Mouse (Mus musculus) forebrain, embryonic 11.5 days (tissue): Measurements from ENCODE around the gene Ciapin1. TPM values are rescaled to one million over a fixed set of nuclear protein-coding genes. Genes with fewer than 3 reads are reported as not detected.

Source experiments
- ATAC-seq: fragments of 200-750 bp; cut with Nextera tagmentation; replicated peaks from 2 replicates; pipeline ENCODE4 v1.8.0; 2017; ENCODE audit warnings: moderate TSS enrichment; ENCODE audit not compliant: low FRiP score
- DNase-seq: peaks from one replicate; pipeline ENCODE4 v3.0.0-alpha.2; 2017; ENCODE audit warnings: low spot score
- H3K27ac ChIP-seq: fragments of 300-500 bp; sonication (generic); 2 replicates; pipeline ENCODE4 v1.5.1; 2014; ENCODE audit warnings: low read depth, low read length
- H3K27me3 ChIP-seq: fragments of 300-500 bp; sonication (generic); 2 replicates; pipeline ENCODE4 v1.6.1; 2014; ENCODE audit warnings: mild to moderate bottlenecking, low read length, mixed read lengths; ENCODE audit not compliant: control insufficient read depth, insufficient read depth
- H3K36me3 ChIP-seq: fragments of 300-500 bp; sonication (generic); 2 replicates; pipeline ENCODE4 v1.6.1; 2014; ENCODE audit warnings: mild to moderate bottlenecking, low read length, moderate library complexity, mixed read lengths; ENCODE audit not compliant: control insufficient read depth, insufficient read depth
- H3K4me1 ChIP-seq: fragments of 300-500 bp; sonication (generic); replicated peaks from 2 replicates; pipeline ENCODE4 v1.6.1; 2014; ENCODE audit warnings: low read length, mixed read lengths; ENCODE audit not compliant: control insufficient read depth, insufficient read depth
- H3K4me2 ChIP-seq: fragments of 300-500 bp; sonication (generic); 2 replicates; pipeline ENCODE4 v1.6.1; 2014; ENCODE audit warnings: low read depth, mild to moderate bottlenecking, low read length, moderate library complexity, mixed read lengths; ENCODE audit not compliant: severe bottlenecking
- H3K4me3 ChIP-seq: fragments of 300-500 bp; sonication (generic); 2 replicates; pipeline ENCODE4 v1.5.1; 2014; ENCODE audit warnings: low read depth, low read length
- H3K9ac ChIP-seq: fragments of 300-500 bp; sonication (generic); 2 replicates; pipeline ENCODE4 v1.6.1; 2014; ENCODE audit warnings: low read length
- H3K9me3 ChIP-seq: fragments of 300-500 bp; sonication (generic); 2 replicates; pipeline ENCODE4 v1.6.1; 2016; ENCODE audit warnings: low read length, mixed read lengths; ENCODE audit not compliant: control insufficient read depth
- WGBS: fragments of 180-500 bp; shearing (Covaris S2); extraction: QIAGEN DNeasy Blood & Tissue Kit; methylation state at CpG from one replicate; pipeline ENCODE4 v1.1.7; 2014; 5-methylcytosine and 5-hydroxymethylcytosine counted together
- polyA plus RNA-seq: library from polyadenylated mRNA; unstranded; fragments of >200 nt; fragmentation: Nextera tagmentation; extraction: Ambion mirVana; gene quantifications from 2 replicates; pipeline ENCODE4 v1.2.1, GENCODE M21; 2014

Ciapin1 gene
- polyA plus RNA-seq, 1 experiment from 2014 or later: 144 TPM

DNA sequence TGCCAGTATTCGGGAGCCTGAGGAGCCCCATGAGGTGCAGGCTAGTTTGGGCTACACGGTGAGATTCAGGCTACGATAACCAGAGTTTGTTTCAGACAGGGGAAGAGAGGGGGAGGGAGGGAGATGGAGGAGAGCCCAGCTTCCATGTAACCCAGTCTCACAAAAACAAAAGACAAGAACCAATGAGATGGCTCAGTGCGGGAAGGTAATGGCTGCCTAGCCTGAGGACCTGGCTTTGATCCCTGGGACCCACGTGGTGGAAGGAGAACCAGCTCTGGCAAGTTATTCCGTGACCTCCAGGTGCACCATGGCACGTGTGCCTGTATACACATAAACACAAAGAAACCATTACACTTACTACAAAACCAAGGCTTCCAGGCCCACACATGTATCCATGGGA, 17.6 kb downstream of the Ciapin1 start:
- no peaks in the 10 kb centered on the region for H3K4me1 ChIP-seq
- H3K36me3 ChIP-seq: peaks cover 4% of the 10 kb centered on the region
- no peak overlapping the region for H3K4me3 ChIP-seq
- ATAC-seq: no peak
- WGBS: 88% methylated on average over 7 of the region's 7 CpGs
- DNase-seq: no peak
- H3K9me3 ChIP-seq: no peaks in the 10 kb centered on the region
- H3K27ac ChIP-seq: no peak overlapping the region
- no peak overlapping the region for H3K4me2 ChIP-seq
- no peaks in the 10 kb centered on the region for H3K27me3 ChIP-seq
- H3K9ac ChIP-seq: no peak overlapping the region

DNA sequence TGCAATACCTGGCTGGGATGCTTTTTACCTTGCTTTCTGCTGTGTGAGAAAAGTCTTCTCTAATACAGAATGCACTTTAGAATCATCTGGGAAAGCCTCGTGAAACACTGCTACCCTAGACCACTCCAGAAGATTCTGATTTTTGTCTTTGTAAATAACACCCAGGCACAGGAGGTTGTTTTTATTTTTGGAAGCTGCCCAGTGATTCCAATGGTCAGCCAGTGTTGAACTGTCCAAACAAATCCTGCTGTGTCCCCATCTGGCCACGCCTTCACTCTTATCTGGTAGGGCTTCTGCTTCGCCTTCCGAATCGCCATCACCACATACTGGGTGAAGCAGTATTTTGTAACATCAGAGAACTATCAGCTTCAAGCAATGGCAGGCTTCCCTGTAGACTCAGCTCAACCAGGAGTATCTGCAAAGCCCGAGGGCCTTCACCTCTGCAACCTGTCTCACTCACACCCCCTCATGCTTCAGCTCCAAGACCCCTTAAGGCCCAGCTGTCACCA, 18.4 kb downstream of the Ciapin1 start:
- Histone ChIP-seq H3K4me3 (no peak overlapping the region), H3K4me2 (no peak overlapping the region), H3K27ac (no peak overlapping the region), H3K9me3 (no peaks in the 10 kb centered on the region), H3K9ac (no peak overlapping the region), H3K36me3 (peaks cover 4% of the 10 kb centered on the region), H3K27me3 (no peaks in the 10 kb centered on the region), H3K4me1 (no peaks in the 10 kb centered on the region)
- WGBS: 86% methylated on average over 6 of the region's 6 CpGs
- ATAC-seq (no peak), DNase-seq (no peak)

DNA sequence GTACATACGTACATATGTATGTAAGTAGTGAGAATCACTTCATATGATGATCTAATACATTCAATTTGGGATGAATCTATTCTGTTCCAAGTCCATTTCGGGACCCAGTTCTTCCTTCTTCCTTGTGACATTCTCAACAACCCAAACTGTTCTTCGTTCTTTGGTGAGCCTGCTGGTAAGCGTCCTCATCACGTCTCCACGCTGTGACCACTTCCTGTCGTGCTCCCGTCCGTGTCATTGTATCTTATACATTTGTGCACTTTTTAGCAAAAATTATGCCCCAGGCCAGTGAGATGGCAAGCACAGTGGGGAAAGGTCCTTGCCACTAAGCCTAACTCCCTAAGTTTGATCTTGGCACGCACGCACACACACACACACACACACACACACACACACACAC, 20.2 kb downstream of the Ciapin1 start:
- no peak overlapping the region for H3K9ac ChIP-seq
- H3K9me3 ChIP-seq: no peaks in the 10 kb centered on the region
- H3K27me3 ChIP-seq: no peaks in the 10 kb centered on the region
- ATAC-seq: no peak
- H3K4me2 ChIP-seq: no peak overlapping the region
- 96% methylated on average over 11 of the region's 11 CpGs for WGBS
- H3K36me3 ChIP-seq: peaks cover under 1% of the 10 kb centered on the region; the same call in 1 of the 2 replicates
- no peaks in the 10 kb centered on the region for H3K4me1 ChIP-seq
- no peak for DNase-seq
- no peak overlapping the region for H3K27ac ChIP-seq
- H3K4me3 ChIP-seq: no peak overlapping the region

DNA sequence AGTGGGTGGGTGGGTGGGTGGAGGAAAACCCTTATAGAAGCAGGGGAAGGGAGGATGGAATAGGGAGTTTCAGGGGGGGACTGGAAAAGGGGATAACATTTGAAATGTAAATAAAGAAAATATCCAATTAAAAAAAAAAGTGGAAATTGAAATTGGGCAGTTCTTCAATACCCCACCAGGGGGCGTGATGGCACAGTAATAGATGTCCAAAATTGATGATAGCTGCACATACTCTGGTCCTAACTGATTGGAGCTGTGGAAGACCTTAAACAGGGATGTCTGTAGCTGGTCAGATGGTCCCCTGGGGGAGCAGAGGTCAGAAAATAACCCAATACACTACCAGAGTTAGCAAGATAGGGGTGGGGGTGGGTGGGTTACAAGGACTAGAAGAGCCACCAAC, 23.6 kb downstream of the Ciapin1 start:
- Histone ChIP-seq H3K36me3 (no peaks in the 10 kb centered on the region), H3K9me3 (no peaks in the 10 kb centered on the region), H3K27me3 (no peaks in the 10 kb centered on the region), H3K27ac (no peak overlapping the region), H3K9ac (no peak overlapping the region), H3K4me2 (no peak overlapping the region), H3K4me3 (no peak overlapping the region), H3K4me1 (peaks cover 3% of the 10 kb centered on the region; the same call in 1 of the 2 replicates)
- ATAC-seq (no peak), DNase-seq (no peak)
- 0% methylated on average over 1 of the region's 1 CpGs for WGBS

DNA sequence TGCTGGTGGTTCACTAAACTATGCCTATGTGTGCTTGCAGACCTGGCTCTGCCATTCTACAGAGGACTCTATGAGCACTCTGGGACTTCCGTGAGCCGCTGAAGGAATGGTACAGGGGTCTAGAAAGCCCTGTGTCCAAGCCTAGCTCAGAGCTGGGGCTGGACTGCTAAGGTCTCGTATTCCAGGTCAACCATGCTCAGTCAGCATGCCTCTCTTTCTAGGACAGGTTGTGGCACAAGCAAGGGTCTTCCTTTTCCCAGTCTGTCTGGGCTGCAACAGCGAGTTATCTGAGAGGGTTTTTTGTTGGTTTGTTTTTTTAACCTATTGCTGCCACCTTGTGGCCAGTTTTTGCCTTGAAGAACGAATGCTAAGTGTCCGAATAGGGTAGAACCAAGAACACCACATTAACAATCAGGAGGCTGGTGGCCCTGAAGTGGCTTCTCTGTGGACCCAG, 25.5 kb downstream of the Ciapin1 start:
- 27% methylated on average over 6 of the region's 6 CpGs for WGBS
- Histone ChIP-seq H3K4me1 (peaks cover 3% of the 10 kb centered on the region; the same call in 1 of the 2 replicates), H3K4me3 (no peak overlapping the region), H3K9me3 (no peaks in the 10 kb centered on the region), H3K9ac (0 out of 2 replicates have a peak overlapping the region, but pooled peaks have one; percentile 24), H3K27me3 (no peaks in the 10 kb centered on the region), H3K36me3 (no peaks in the 10 kb centered on the region), H3K27ac (no peak overlapping the region), H3K4me2 (peak overlapping the region; percentile 28; the same call in 1 of the 2 replicates)
- ATAC-seq (peak; percentile 61), DNase-seq (peak; percentile 85)

DNA sequence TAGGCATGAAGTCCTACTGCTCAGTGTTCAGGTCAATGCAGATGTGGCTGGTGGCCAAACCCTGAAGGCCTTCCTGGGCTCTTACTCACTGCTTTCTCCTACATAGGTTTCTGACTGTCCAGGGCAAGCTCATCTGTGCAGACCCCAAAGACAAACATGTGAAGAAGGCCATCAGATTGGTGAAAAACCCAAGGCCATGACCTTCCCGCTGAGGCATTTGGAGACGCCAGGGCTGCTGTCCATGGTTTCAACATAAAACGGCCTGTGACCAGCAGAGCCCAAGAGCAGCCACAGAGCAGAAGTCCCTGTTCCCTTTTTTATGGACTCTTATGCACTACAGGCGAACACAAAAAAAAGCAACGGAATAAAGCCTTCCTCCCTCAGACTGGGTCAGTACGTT, 26.5 kb downstream of the Ciapin1 start:
- Histone ChIP-seq H3K9ac (no peak overlapping the region), H3K27me3 (no peaks in the 10 kb centered on the region), H3K4me3 (no peak overlapping the region), H3K4me1 (peaks cover 3% of the 10 kb centered on the region; the same call in 1 of the 2 replicates), H3K9me3 (no peaks in the 10 kb centered on the region), H3K4me2 (no peak overlapping the region), H3K36me3 (no peaks in the 10 kb centered on the region), H3K27ac (no peak overlapping the region)
- WGBS: 74% methylated on average over 6 of the region's 6 CpGs
- ATAC-seq (no peak), DNase-seq (no peak)

DNA sequence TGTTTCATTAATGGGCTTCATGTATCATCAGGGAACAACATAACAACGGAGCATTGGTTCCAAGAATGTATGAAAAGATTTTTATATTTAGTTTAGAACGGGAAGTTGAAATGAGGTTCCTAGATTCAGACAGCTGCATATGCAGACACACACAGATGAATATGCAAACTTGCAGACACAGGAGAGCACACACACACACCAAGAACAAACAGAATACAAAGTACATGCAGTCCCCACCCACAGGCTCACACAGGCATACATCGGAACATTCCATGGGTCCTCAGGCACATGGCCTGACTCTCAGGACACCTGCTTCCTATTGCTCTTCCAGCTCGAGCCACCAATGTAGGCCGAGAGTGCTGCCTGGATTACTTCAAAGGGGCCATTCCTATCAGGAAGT, 27.3 kb downstream of the Ciapin1 start:
- H3K4me2 ChIP-seq: no peak overlapping the region
- no peak overlapping the region for H3K27ac ChIP-seq
- ATAC-seq: no peak
- no peak overlapping the region for H3K4me3 ChIP-seq
- 92% methylated on average over 5 of the region's 5 CpGs for WGBS
- H3K27me3 ChIP-seq: no peaks in the 10 kb centered on the region
- H3K36me3 ChIP-seq: no peaks in the 10 kb centered on the region
- no peak for DNase-seq
- H3K9me3 ChIP-seq: no peaks in the 10 kb centered on the region
- H3K9ac ChIP-seq: no peak overlapping the region
- H3K4me1 ChIP-seq: peaks cover 3% of the 10 kb centered on the region; the same call in 1 of the 2 replicates

DNA sequence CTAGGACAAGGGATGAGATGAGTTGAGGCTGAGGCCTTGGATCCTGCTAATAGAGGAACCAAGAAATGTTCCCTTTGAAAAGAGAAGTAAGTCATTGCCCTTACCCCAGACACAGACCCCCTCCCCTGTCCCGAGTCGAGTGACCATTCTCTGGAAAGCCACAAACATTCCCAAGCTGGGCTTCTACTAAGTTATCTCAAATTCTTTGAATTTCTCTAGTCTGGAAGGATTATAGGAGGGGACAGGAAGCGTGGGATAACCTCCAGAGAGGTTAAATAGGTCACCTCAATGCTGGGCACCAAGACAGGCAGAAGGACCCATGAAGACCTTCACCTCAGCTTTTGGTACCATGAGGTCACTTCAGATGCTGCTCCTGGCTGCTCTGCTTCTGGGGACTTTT, 28.0 kb downstream of the Ciapin1 start, which contains the start of gene Ccl17:
Ccl17 (plus strand) TSS at position 301 of the 400 bp plus-strand sequence.
- H3K27ac ChIP-seq: no peak within 1 kb of the TSS
- H3K27me3 ChIP-seq: no peaks in the 10 kb centered on the region
- DNase-seq (no peak), ATAC-seq (no peak)
- peaks cover 3% of the 10 kb centered on the region; the same call in 1 of the 2 replicates for H3K4me1 ChIP-seq
- H3K9ac ChIP-seq: no peak within 1 kb of the TSS
- H3K9me3 ChIP-seq: no peaks in the 10 kb centered on the region
- H3K4me3 ChIP-seq: no peak within 1 kb of the TSS
- H3K4me2 ChIP-seq: no peak within 1 kb of the TSS
- WGBS: 72% methylated on average over 3 of the region's 3 CpGs
- no peaks in the 10 kb centered on the region for H3K36me3 ChIP-seq

DNA sequence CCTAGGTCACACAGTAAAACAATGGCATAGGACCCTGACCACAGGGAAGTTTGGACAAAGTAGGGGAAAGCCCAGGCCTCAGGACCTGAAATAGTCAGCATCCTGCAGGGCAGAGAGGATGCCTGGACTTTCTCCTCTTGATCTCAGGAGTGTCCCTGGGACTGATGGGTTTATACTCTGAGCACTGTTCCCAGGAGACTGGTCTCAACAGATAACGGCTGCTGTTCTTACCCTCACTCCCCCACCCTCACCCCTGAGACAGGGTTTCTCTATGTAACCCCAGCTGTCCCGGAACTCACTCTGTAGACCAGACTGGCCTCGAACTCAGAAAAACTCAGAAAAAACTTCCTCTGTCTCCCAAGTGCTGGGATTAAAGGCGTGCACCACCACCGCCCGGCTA, 29.8 kb downstream of the Ciapin1 start:
- WGBS: 86% methylated on average over 6 of the region's 6 CpGs
- no peak overlapping the region for H3K4me2 ChIP-seq
- ATAC-seq (no peak), DNase-seq (no peak)
- H3K4me3 ChIP-seq: no peak overlapping the region
- no peaks in the 10 kb centered on the region for H3K27me3 ChIP-seq
- H3K9ac ChIP-seq: no peak overlapping the region
- no peaks in the 10 kb centered on the region for H3K9me3 ChIP-seq
- H3K27ac ChIP-seq: no peak overlapping the region
- no peaks in the 10 kb centered on the region for H3K36me3 ChIP-seq
- H3K4me1 ChIP-seq: peaks cover 3% of the 10 kb centered on the region; the same call in 1 of the 2 replicates
